Mouse (Mus musculus) kidney, postnatal 0 days (tissue): ENCODE results near the gene Klk1b24. TPM values are rescaled to one million over a fixed set of nuclear protein-coding genes. Genes with fewer than 3 reads are reported as not detected.
"Not testable (repeated sequence)": the region's sequence is repeated elsewhere in the genome, so short reads cannot be mapped to it uniquely, and the experiment has no call there.

Experiments
- ATAC-seq: fragments of 200-750 bp; cut with Nextera tagmentation; replicated peaks from 2 replicates; pipeline ENCODE4 v1.8.0; 2017; ENCODE audit warnings: low read depth, moderate number of reproducible peaks, moderate TSS enrichment, moderate library complexity; ENCODE audit not compliant: low FRiP score
- DNase-seq: peaks from one replicate; pipeline ENCODE4 v3.0.0-alpha.2; 2016; ENCODE audit warnings: low spot score
- H3K27ac ChIP-seq: fragments of 300-500 bp; sonication (generic); 2 replicates; pipeline ENCODE4 v1.5.1; 2014; ENCODE audit warnings: mild to moderate bottlenecking
- H3K27me3 ChIP-seq: fragments of 300-500 bp; sonication (generic); 2 replicates; pipeline ENCODE4 v1.6.1; 2014; ENCODE audit warnings: low read length, mixed read lengths; ENCODE audit not compliant: insufficient read depth
- H3K36me3 ChIP-seq: fragments of 300-500 bp; sonication (generic); 2 replicates; pipeline ENCODE4 v1.6.1; 2014; ENCODE audit warnings: low read length, mixed read lengths; ENCODE audit not compliant: insufficient read depth
- H3K4me1 ChIP-seq: fragments of 300-500 bp; sonication (generic); replicated peaks from 2 replicates; pipeline ENCODE4 v1.6.1; 2014; ENCODE audit warnings: antibody characterized with exemption, low read length, mixed read lengths; ENCODE audit not compliant: insufficient read depth
- H3K4me2 ChIP-seq: fragments of 300-500 bp; sonication (generic); 2 replicates; pipeline ENCODE4 v1.6.1; 2014; ENCODE audit warnings: mild to moderate bottlenecking, low read length, moderate library complexity, mixed read lengths
- H3K4me3 ChIP-seq: fragments of 300-500 bp; sonication (generic); replicated peaks from 2 replicates; pipeline ENCODE4 v1.5.1; 2014; ENCODE audit warnings: low read depth, low read length
- H3K9ac ChIP-seq: fragments of 300-500 bp; sonication (generic); 2 replicates; pipeline ENCODE4 v1.6.1; 2014; ENCODE audit warnings: low read depth, low read length
- H3K9me3 ChIP-seq: fragments of 300-500 bp; sonication (generic); replicated peaks from 2 replicates; pipeline ENCODE4 v1.6.1; 2016; ENCODE audit warnings: low read length, inconsistent platforms, mixed read lengths
- CTCF ChIP-seq: IDR thresholded peaks from 2 replicates; pipeline ENCODE4 v1.5.1; 2016; ENCODE audit warnings: antibody characterized with exemption, low read depth, mild to moderate bottlenecking, moderate library complexity
- WGBS: fragments of 180-500 bp; shearing (Covaris S2); extraction: QIAGEN DNeasy Blood & Tissue Kit; methylation state at CpG from one replicate; pipeline ENCODE4 v1.1.7; 2014; 5-methylcytosine and 5-hydroxymethylcytosine counted together
- polyA plus RNA-seq: library from polyadenylated mRNA; unstranded; fragments of >200 nt; fragmentation: Nextera tagmentation; extraction: Ambion mirVana; gene quantifications from 2 replicates; pipeline ENCODE4 v1.2.1, GENCODE M21; 2015

Gene Klk1b24
- polyA plus RNA-seq = 0.17 and 0.74 TPM in 2 replicates

GRCm38 (mm10) chr7:44187936-44188335, at the start of gene Klk1b24:
TSS of gene Klk1b24 (plus strand) at chr7:44188236.
- not testable (repeated sequence) for H3K4me1 ChIP-seq, H3K9ac ChIP-seq, DNase-seq, ATAC-seq, H3K4me3 ChIP-seq, H3K27me3 ChIP-seq, H3K36me3 ChIP-seq, H3K4me2 ChIP-seq, H3K9me3 ChIP-seq, H3K27ac ChIP-seq

- no peaks in the 10 kb centered on the region for H3K36me3 ChIP-seq
- TF ChIP-seq CTCF = no peak
- ATAC-seq (peak; percentile 54), DNase-seq (peak; percentile 14)
- H3K4me2 ChIP-seq = 0 out of 2 replicates have a peak overlapping the region, but pooled peaks have one; percentile 10
- 41% methylated on average over 9 of the region's 9 CpGs for WGBS
- no peak overlapping the region for H3K9ac ChIP-seq
- no peaks in the 10 kb centered on the region for H3K27me3 ChIP-seq
- no peaks in the 10 kb centered on the region; the same call in 1 of the 2 replicates for H3K4me1 ChIP-seq
- H3K9me3 ChIP-seq = no peaks in the 10 kb centered on the region
- peak overlapping the region; percentile 57; the same call in 1 of the 2 replicates for H3K27ac ChIP-seq
- H3K4me3 ChIP-seq = no peak overlapping the region
These were observed 8.6 kb upstream of the Klk1b24 start for GRCm38 (mm10) chr7:44179299-44180045.

DNA sequence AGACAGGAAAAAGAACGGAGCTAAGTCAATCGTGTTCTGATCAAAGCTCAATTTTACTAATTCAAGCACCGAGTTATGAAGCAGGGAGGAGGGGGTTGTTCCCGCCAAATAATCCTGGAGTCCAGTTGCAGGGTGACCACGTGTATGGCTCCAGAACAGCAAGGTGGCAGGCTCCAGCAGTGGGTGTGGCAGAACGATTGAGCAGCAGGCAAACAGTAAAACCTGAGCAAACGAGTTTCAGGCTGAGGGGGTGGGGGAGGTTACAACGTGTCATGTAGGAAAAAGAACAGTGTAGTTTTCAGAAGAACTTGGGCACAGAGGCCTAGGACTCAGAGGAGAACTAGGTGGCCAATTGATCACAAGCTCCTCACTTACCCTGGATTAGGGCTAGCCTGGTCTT, 1.5 kb upstream of the Klk1b24 start:
- DNase-seq, H3K9ac ChIP-seq, H3K27ac ChIP-seq, H3K4me1 ChIP-seq, H3K4me3 ChIP-seq, H3K4me2 ChIP-seq, H3K27me3 ChIP-seq, H3K9me3 ChIP-seq, ATAC-seq, H3K36me3 ChIP-seq: not testable (repeated sequence)
- 39% methylated on average over 8 of the region's 8 CpGs for WGBS
- peak; percentile 5; the same call in 1 of the 2 replicates for TF ChIP-seq CTCF

- H3K4me2 ChIP-seq, H3K27me3 ChIP-seq, H3K27ac ChIP-seq, H3K4me1 ChIP-seq, H3K36me3 ChIP-seq, H3K9me3 ChIP-seq, H3K9ac ChIP-seq, DNase-seq, H3K4me3 ChIP-seq, ATAC-seq: not testable (repeated sequence)
- WGBS = 90% methylated on average over 1 of the region's 1 CpGs
These were observed 5.4 kb downstream of the Klk1b24 start for GRCm38 (mm10) chr7:44193466-44193865.

GRCm38 (mm10) chr7:44197891-44198290, 9.9 kb downstream of the Klk1b24 start, which contains the start of gene Klk1b3:
TSS of gene Klk1b3 (plus strand) at chr7:44198191.
- H3K4me1 ChIP-seq = no peaks in the 10 kb centered on the region
- no peaks in the 10 kb centered on the region for H3K36me3 ChIP-seq
- TF ChIP-seq CTCF = no peak
- H3K9me3 ChIP-seq = no peaks in the 10 kb centered on the region
- H3K27me3 ChIP-seq = no peaks in the 10 kb centered on the region
- ATAC-seq = no peak
- no peak within 1 kb of the TSS for H3K27ac ChIP-seq
- H3K9ac ChIP-seq = no peak within 1 kb of the TSS
- DNase-seq = no peak
- H3K4me2 ChIP-seq = no peak within 1 kb of the TSS
- 59% methylated on average over 3 of the region's 3 CpGs for WGBS
- no peak within 1 kb of the TSS for H3K4me3 ChIP-seq

- not testable (repeated sequence) for H3K4me1 ChIP-seq, H3K36me3 ChIP-seq, H3K27me3 ChIP-seq, H3K27ac ChIP-seq, H3K9me3 ChIP-seq, H3K9ac ChIP-seq, ATAC-seq, H3K4me2 ChIP-seq, H3K4me3 ChIP-seq, DNase-seq
- 32% methylated on average over 3 of the region's 3 CpGs for WGBS
These were observed 19.1 kb downstream of the Klk1b24 start, which contains the start of gene Klk1b4 for GRCm38 (mm10) chr7:44207135-44207534. TSS of gene Klk1b4 (plus strand) at chr7:44207435.
